Mouse (Mus musculus): ENCODE measurements around the gene Zfp644. TPM values are rescaled to one million over a fixed set of nuclear protein-coding genes. Genes with fewer than 3 reads are reported as not detected.

The Zfp644 gene
- polyA plus RNA-seq, 1 experiment from 2014 or later: 23.2 TPM

DNA sequence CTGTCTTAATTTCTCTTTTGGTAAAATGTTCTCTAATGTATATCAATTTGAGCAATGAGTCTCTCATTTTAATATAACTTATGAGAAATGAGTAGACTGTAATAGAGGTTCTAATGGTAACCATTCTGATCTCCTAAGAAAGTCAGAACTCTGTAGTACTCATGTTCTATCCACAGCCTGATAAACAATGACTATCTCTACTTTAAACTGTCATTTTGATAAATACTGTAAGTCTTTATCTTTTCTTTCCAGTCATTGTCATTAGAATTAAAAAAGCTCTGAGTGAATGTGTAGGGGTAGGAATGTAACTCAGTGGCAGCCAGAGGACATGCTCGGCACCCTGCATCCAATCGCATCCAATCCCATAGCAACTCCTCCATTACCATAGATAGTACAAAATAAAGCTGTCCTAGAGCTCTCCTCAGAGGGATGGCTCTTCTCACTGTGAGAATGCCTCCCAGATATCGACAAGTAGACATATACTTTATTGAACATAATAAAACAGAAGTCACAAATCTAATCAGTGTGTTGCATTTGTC, 44.2 kb downstream of the Zfp644 start:
- ATAC-seq: no peak; the same call in 1 of the 2 replicates
- no peaks in the 10 kb centered on the region for H3K27me3 ChIP-seq (replicated peaks)
- no peaks in the 10 kb centered on the region for H3K9me3 ChIP-seq (replicated peaks)
- 70% methylated on average over 3 of the region's 3 CpGs for WGBS (ENCODE audit: insufficient replicate concordance)
- H3K4me1 ChIP-seq: peaks cover 24% of the 10 kb centered on the region
- no peak overlapping the region for H3K4me2 ChIP-seq
- peaks cover 45% of the 10 kb centered on the region for H3K36me3 ChIP-seq
- H3K4me3 ChIP-seq: no peak overlapping the region
- H3K27ac ChIP-seq: no peak overlapping the region
- no peak overlapping the region for H3K9ac ChIP-seq

DNA sequence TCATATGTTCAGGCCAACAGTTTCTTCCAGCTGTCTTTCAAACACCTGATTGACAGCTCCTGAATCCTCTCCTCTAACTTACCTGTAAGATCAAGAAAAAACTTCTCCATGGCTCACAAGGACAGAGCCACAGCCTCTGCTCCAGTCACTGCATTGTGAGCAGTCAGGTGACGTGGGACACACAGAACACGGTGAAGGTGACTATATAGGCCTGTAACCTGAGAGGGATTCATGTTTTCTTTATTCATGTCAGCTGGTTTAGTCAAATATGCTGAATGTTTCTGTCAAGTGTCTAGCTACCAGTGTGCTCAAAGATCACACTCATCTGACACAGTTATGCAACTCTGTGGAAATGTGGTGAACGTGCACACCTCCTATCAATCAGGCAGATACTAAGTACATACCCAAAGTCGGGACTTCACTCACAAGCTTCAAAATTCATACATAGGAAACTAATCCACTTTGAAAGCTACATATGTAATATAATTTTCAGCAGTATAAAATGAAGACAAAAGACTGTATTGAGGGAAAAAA, 44.8 kb downstream of the Zfp644 start:
- ATAC-seq: no peak
- Histone ChIP-seq H3K9ac (no peak overlapping the region), H3K4me3 (no peak overlapping the region), H3K4me1 (peaks cover 24% of the 10 kb centered on the region), H3K27ac (0 out of 2 replicates have a peak overlapping the region, but pooled peaks have one; percentile 2), H3K4me2 (no peak overlapping the region), H3K9me3 (replicated peaks) (no peaks in the 10 kb centered on the region), H3K36me3 (peaks cover 43% of the 10 kb centered on the region), H3K27me3 (replicated peaks) (no peaks in the 10 kb centered on the region)
- WGBS (ENCODE audit: insufficient replicate concordance): 75% methylated on average over 4 of the region's 4 CpGs

DNA sequence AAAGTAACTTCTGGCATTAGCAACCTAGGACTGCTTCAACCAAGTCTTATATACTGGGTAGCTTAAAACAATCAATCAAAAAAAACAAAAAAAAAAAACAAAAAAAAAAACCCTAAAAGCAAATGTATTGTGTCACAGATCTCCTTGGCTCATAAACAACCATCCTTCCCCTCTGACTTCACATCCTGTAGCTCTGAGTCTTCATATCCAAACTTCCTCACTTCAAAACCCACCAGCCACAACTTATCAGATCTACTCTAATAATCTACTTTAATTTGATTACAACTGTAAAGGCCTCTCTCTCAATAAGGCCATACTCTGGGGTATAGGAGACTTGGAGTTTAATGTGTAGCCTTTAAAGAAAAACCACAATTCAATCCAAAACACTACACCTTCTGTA, 47.1 kb downstream of the Zfp644 start:
- H3K36me3 ChIP-seq: peaks cover 27% of the 10 kb centered on the region
- no peak overlapping the region for H3K27ac ChIP-seq
- no peaks in the 10 kb centered on the region for H3K9me3 ChIP-seq (replicated peaks)
- peaks cover 24% of the 10 kb centered on the region for H3K4me1 ChIP-seq
- H3K9ac ChIP-seq: no peak overlapping the region
- ATAC-seq: no peak
- H3K27me3 ChIP-seq (replicated peaks): no peaks in the 10 kb centered on the region
- no peak overlapping the region for H3K4me3 ChIP-seq
- no peak overlapping the region for H3K4me2 ChIP-seq

DNA sequence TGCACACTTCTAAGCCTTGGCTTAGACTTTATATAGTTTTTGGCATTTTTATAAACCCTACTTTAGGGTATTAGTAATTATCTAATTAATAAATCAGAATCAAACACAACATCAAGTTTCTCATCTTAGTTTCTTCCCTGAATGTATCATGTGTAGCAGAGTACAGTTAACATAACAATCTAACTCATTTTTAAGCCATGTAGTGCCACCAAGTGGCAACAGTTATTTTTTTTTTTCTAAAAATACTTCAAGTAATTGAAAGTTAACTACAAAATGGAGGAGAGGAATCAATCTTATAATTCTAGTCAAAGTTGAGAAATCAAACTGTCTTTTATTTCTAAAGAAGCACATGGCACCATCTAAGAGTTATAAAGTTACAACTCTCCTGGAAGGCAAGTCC, 47.6 kb downstream of the Zfp644 start:
- Histone ChIP-seq H3K4me3 (no peak overlapping the region), H3K9me3 (replicated peaks) (no peaks in the 10 kb centered on the region), H3K9ac (no peak overlapping the region), H3K4me2 (no peak overlapping the region), H3K27ac (no peak overlapping the region), H3K36me3 (peaks cover 24% of the 10 kb centered on the region), H3K27me3 (replicated peaks) (no peaks in the 10 kb centered on the region), H3K4me1 (peaks cover 24% of the 10 kb centered on the region)
- no peak for ATAC-seq

DNA sequence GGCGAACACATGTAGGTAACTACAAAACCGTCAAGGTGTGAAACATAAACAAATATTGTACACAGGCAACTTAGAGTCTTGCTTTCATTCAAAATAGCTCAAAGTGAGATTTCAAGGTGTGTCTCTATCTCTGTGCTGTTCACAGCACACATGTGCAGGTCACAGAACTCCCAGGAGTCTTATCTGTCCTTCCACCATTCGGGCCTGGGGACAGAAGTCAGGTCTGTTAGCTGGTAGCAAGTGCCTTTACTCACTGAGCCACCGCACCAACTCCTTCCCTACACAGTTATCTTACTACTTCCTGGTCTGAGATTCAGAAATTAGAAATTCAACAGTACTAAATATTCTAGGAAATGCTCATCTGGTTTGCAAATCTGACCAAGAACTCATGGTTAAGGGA, 53.7 kb downstream of the Zfp644 start:
- Histone ChIP-seq H3K4me2 (no peak overlapping the region), H3K27ac (no peak overlapping the region), H3K36me3 (peaks cover 6% of the 10 kb centered on the region; the same call in 1 of the 2 replicates), H3K4me1 (peaks cover 10% of the 10 kb centered on the region), H3K4me3 (no peak overlapping the region), H3K9ac (no peak overlapping the region), H3K27me3 (replicated peaks) (no peaks in the 10 kb centered on the region), H3K9me3 (replicated peaks) (no peaks in the 10 kb centered on the region)
- 57% methylated on average over 4 of the region's 4 CpGs for WGBS (ENCODE audit: insufficient replicate concordance)
- peak; percentile 70; the same call in 1 of the 2 replicates for ATAC-seq

DNA sequence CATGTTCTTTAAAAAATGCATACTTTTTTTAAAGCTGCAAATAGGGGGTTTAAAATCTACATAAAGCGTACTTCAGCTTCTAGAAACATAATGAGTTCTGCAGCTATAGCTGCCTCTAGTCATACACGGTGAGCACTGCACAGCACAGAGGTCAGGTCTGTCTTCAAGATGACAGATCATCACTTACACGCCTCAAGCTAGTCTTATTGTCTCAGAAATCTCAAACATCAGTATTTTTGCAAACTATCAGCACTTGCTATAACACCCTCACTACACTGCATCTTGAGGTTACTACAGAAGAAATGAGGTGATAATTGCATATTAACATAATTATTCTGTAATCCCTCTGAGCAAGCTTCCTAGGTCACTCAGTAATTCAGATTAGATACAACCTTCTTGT, 55.2 kb downstream of the Zfp644 start:
- Histone ChIP-seq H3K27me3 (replicated peaks) (no peaks in the 10 kb centered on the region), H3K9me3 (replicated peaks) (no peaks in the 10 kb centered on the region), H3K4me1 (peaks cover 10% of the 10 kb centered on the region), H3K36me3 (peaks cover 18% of the 10 kb centered on the region), H3K4me2 (no peak overlapping the region), H3K9ac (no peak overlapping the region), H3K27ac (no peak overlapping the region), H3K4me3 (no peak overlapping the region)
- no peak for ATAC-seq
- WGBS (ENCODE audit: insufficient replicate concordance): 90% methylated on average over 3 of the region's 3 CpGs

DNA sequence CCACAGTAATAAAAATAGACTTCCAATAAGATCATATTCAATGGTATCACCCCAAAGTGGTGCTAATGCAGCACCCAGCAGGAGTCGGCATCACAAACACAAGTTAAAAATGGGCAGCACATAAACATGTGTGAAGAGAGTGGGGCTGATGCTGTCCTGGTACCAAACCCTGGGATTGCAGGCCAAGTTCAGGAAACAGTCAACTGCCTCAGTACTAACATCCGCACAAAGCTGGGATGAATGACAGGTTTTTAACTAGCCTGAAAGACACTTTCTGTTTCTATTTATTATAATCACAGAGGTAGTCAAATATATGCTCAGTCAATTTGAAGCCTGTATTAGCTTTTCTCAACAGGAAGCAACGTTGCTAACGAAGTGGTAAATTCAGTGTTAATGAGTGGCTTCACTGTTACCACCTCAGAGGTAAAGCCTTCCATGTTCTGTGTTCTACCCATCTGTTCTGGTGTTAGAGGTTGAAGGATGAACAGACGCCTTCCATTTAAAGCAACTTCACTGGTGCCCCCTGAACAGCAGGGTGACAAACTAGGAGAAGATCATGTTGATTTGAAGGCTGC, 56.8 kb downstream of the Zfp644 start:
- no peaks in the 10 kb centered on the region for H3K27me3 ChIP-seq (replicated peaks)
- H3K36me3 ChIP-seq: peaks cover 33% of the 10 kb centered on the region
- H3K4me1 ChIP-seq: peaks cover 10% of the 10 kb centered on the region
- no peak overlapping the region for H3K4me3 ChIP-seq
- H3K9ac ChIP-seq: no peak overlapping the region
- ATAC-seq: no peak
- no peak overlapping the region for H3K4me2 ChIP-seq
- no peak overlapping the region for H3K27ac ChIP-seq
- WGBS (ENCODE audit: insufficient replicate concordance): 78% methylated on average over 5 of the region's 5 CpGs
- no peaks in the 10 kb centered on the region for H3K9me3 ChIP-seq (replicated peaks)

DNA sequence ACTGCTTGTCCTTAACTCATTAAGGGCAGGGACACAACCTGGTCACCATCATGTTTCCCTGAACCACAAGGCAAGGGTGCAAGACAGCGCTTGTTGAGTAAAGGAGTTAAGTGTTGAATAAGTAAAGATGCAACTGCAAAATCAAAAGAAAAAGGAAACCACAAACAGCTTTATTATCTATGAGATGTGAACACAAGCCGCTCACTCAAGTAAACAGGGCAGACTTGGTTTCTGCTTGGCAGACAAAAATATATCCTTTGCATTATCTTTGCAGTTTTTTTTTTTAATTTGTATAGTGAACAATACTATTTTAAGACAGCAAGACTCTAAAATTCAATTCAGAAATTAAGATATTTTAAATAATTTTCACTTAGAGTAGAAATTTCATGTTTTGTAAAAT, 57.5 kb downstream of the Zfp644 start:
- H3K9ac ChIP-seq: no peak overlapping the region
- H3K4me3 ChIP-seq: no peak overlapping the region
- no peak overlapping the region for H3K4me2 ChIP-seq
- ATAC-seq: no peak
- H3K4me1 ChIP-seq: peaks cover 10% of the 10 kb centered on the region
- H3K9me3 ChIP-seq (replicated peaks): no peaks in the 10 kb centered on the region
- no peak overlapping the region for H3K27ac ChIP-seq
- 71% methylated on average over 2 of the region's 2 CpGs for WGBS (ENCODE audit: insufficient replicate concordance)
- H3K27me3 ChIP-seq (replicated peaks): no peaks in the 10 kb centered on the region
- peaks cover 39% of the 10 kb centered on the region for H3K36me3 ChIP-seq

DNA sequence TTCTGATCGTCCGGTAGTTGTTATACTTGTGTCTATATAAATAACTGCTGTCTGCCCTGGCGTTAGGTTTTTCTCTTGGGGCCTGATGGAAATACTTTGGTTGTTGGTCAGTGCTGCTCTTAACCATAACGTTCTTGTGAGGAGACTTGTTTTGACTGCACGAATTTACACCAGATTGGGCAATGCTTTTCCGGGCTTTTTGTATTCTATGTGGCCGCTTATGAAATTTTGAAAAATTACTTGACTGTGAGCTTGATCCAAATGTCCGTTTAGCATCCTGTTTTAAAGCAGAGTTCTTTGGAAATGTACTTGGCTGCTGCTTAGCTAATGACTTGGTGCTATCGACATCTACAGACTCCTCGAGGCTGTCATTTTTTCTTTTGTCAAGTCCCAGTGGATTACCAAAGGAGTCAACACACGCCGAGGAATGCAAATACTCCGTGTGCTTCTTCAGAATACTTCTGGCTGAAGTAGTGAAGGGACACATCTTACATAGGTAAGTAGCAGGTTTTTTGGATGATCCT, 60.6 kb downstream of the Zfp644 start:
- H3K27ac ChIP-seq: no peak overlapping the region
- no peak for ATAC-seq
- 88% methylated on average over 13 of the region's 13 CpGs for WGBS (ENCODE audit: insufficient replicate concordance)
- H3K36me3 ChIP-seq: peaks cover 56% of the 10 kb centered on the region
- H3K27me3 ChIP-seq (replicated peaks): no peaks in the 10 kb centered on the region
- no peaks in the 10 kb centered on the region for H3K4me1 ChIP-seq
- no peak overlapping the region for H3K4me3 ChIP-seq
- H3K9ac ChIP-seq: no peak overlapping the region
- H3K9me3 ChIP-seq (replicated peaks): no peaks in the 10 kb centered on the region
- no peak overlapping the region for H3K4me2 ChIP-seq

DNA sequence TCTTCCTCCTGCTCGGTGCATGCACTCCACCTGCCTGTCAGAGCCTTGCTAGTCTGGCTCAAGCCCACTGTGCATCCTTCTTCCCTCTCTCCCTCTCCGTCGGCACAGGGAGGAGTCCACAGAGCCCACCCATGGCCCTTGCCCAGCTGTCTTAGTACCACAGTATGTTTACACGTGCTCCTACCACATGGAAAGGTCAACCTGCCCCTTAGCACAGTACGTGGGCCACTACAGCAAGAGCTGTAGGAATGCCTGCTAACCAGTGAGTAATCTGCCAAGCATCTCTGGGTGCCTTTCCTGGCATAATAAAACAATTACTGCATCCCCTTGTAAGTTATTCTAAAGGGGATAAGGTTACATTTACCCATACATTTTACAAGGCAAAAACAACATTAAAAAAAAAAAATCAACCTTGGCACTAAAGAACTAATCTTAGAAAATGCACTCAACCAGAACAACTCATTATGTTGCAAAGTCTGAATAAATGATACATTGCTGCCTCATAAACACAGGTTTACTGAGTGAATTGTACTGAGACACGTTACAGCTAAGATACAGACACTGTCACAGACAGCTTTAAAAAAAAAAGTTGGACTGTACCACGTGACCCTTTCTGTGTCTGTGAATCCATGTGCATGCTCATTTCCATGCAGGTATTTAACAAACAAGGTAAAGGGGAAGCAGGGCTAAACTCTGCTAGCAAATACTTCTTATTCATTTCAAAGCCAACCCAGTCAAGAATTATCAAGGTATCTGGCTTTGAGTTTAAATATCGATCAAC, 68.5 kb downstream of the Zfp644 start:
- H3K9ac ChIP-seq: no peak overlapping the region
- no peaks in the 10 kb centered on the region for H3K27me3 ChIP-seq (replicated peaks)
- no peak for ATAC-seq
- H3K36me3 ChIP-seq: peaks cover 35% of the 10 kb centered on the region
- no peaks in the 10 kb centered on the region for H3K4me1 ChIP-seq
- no peak overlapping the region for H3K27ac ChIP-seq
- no peak overlapping the region for H3K4me2 ChIP-seq
- H3K9me3 ChIP-seq (replicated peaks): no peaks in the 10 kb centered on the region
- WGBS (ENCODE audit: insufficient replicate concordance): 84% methylated on average over 8 of the region's 8 CpGs
- H3K4me3 ChIP-seq: no peak overlapping the region

DNA sequence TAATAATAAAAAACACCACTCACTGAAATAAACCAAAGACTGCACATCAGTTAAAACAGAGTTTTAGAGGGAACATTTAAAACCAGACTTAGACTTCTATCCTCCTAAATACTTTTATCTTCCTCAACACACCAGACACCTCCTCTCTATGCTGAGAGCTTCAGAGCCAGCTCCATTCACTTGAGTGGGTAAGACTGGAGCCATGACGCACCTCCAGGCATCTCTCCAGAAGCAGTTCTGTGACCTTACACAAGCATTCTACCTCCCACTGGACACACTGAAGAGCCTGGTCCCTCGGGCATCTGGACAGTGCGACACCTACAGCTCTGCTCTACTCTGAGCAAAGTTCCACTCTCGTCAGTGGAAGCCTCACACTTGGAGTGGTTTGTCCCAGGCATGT, 73.8 kb downstream of the Zfp644 start:
- H3K9me3 ChIP-seq (replicated peaks): no peaks in the 10 kb centered on the region
- no peak overlapping the region for H3K4me3 ChIP-seq
- no peak for ATAC-seq
- 88% methylated on average over 4 of the region's 4 CpGs for WGBS (ENCODE audit: insufficient replicate concordance)
- H3K36me3 ChIP-seq: peaks cover 59% of the 10 kb centered on the region
- no peak overlapping the region for H3K4me2 ChIP-seq
- no peak overlapping the region for H3K9ac ChIP-seq
- H3K4me1 ChIP-seq: no peaks in the 10 kb centered on the region
- no peaks in the 10 kb centered on the region for H3K27me3 ChIP-seq (replicated peaks)
- no peak overlapping the region for H3K27ac ChIP-seq

DNA sequence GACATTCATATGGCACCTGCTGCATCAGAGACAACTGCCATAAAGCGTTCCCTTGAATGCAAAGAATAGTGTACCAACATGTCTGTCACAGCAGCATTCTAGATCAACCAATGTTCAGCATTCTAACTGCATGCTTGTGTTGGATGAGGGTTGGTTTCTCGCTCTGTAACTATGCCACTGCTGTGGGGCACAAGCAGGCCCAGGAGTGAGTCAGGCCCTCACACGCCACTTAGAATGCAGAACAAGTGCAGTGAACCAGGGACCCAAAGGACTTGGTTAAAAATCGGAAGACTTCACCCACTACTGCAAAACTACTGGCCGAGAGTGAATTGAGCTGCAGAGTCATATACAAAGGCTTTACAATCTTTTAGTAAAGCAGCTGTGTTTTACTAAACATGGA, 74.9 kb downstream of the Zfp644 start:
- H3K4me3 ChIP-seq: no peak overlapping the region
- H3K9ac ChIP-seq: no peak overlapping the region
- no peaks in the 10 kb centered on the region for H3K27me3 ChIP-seq (replicated peaks)
- no peak overlapping the region for H3K27ac ChIP-seq
- no peaks in the 10 kb centered on the region for H3K4me1 ChIP-seq
- no peak overlapping the region for H3K4me2 ChIP-seq
- ATAC-seq: no peak
- H3K9me3 ChIP-seq (replicated peaks): no peaks in the 10 kb centered on the region
- peaks cover 64% of the 10 kb centered on the region for H3K36me3 ChIP-seq
- 87% methylated on average over 5 of the region's 5 CpGs for WGBS (ENCODE audit: insufficient replicate concordance)
